Mouse (Mus musculus): ENCODE measurements around the gene Fam69b. TPM values are rescaled to one million over a fixed set of nuclear protein-coding genes. Genes with fewer than 3 reads are reported as not detected.
A peak's percentile ranks its signal among the peaks of the same experiment; 100 is the strongest.

Fam69b gene
- total and polyA plus RNA-seq, 2 experiments from 2014 or later: 7.7 to 23.2 TPM

DNA sequence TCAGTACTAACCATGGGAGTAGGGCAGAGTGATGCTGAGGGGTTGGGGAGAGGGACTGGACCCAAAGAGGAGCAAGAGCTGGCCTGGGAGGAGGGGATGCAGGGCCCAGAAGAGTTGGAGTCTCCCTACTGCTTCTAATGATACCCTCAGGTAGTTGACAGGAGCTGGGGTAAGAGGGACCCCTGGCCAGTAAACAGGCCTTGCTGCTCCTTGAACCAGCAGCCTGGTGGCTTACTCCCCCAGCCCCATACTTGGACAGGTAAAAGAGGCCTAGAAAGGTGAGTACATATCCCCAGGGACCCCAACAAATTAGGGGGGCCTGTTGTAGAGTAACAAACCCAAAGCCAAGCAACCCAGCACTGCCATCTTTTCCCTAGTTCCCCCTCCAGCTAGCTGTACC is 19.5 kb upstream of the Fam69b start:
- H3K4me1 ChIP-seq (ENCODE audit: control insufficient read depth, insufficient read depth): peaks cover 26% of the 10 kb centered on the region
- H3K9ac ChIP-seq (replicated peaks; ENCODE audit: low read depth, low read length): no peak overlapping the region
- H3K27me3 ChIP-seq (ENCODE audit: control insufficient read depth, insufficient read depth, low read length): no peaks in the 10 kb centered on the region
- TF ChIP-seq EP300 (IDR thresholded peaks at IDR 0.05; ENCODE audit: low read depth): no peak
- TF ChIP-seq CTCF (IDR thresholded peaks at IDR 0.05; ENCODE audit: low read depth): no peak
- H3K4me2 ChIP-seq (ENCODE audit: low read depth, low read length): no peak overlapping the region
- no peak overlapping the region for H3K27ac ChIP-seq (ENCODE audit: low read depth)
- ATAC-seq (ENCODE audit: insufficient read depth, low read depth) (no peak), DNase-seq (ENCODE audit: low spot score) (no peak)
- no peak overlapping the region for H3K4me3 ChIP-seq (ENCODE audit: low read depth, low read length)
- no peaks in the 10 kb centered on the region for H3K9me3 ChIP-seq (replicated peaks; ENCODE audit: control insufficient read depth, low read length)
- H3K36me3 ChIP-seq (replicated peaks; ENCODE audit: control insufficient read depth, insufficient read depth, low read length): no peaks in the 10 kb centered on the region

- Histone ChIP-seq H3K9me3 (replicated peaks; ENCODE audit: control insufficient read depth, low read length) (no peaks in the 10 kb centered on the region), H3K4me2 (ENCODE audit: low read depth, low read length) (no peak overlapping the region), H3K27ac (ENCODE audit: low read depth) (no peak overlapping the region; the same call in 1 of the 2 replicates), H3K4me3 (ENCODE audit: low read depth, low read length) (no peak overlapping the region), H3K27me3 (ENCODE audit: control insufficient read depth, insufficient read depth, low read length) (no peaks in the 10 kb centered on the region), H3K36me3 (replicated peaks; ENCODE audit: control insufficient read depth, insufficient read depth, low read length) (no peaks in the 10 kb centered on the region), H3K9ac (replicated peaks; ENCODE audit: low read depth, low read length) (no peak overlapping the region), H3K4me1 (ENCODE audit: control insufficient read depth, insufficient read depth) (peaks cover 26% of the 10 kb centered on the region)
- peak; percentile 19; the same call in 1 of the 2 replicates for ATAC-seq (ENCODE audit: insufficient read depth, low read depth)
- DNase-seq (ENCODE audit: low spot score): no peak
- TF ChIP-seq CTCF (IDR thresholded peaks at IDR 0.05; ENCODE audit: low read depth) (no peak), EP300 (IDR thresholded peaks at IDR 0.05; ENCODE audit: low read depth) (no peak)
Measured at GRCm38 (mm10) chr2:26609261-26609661, 19.0 kb upstream of the Fam69b start.

- Histone ChIP-seq H3K4me1 (ENCODE audit: control insufficient read depth, insufficient read depth) (peaks cover 31% of the 10 kb centered on the region), H3K27me3 (ENCODE audit: control insufficient read depth, insufficient read depth, low read length) (no peaks in the 10 kb centered on the region), H3K27ac (ENCODE audit: low read depth) (no peak overlapping the region), H3K4me3 (ENCODE audit: low read depth, low read length) (no peak overlapping the region), H3K4me2 (ENCODE audit: low read depth, low read length) (no peak overlapping the region), H3K36me3 (replicated peaks; ENCODE audit: control insufficient read depth, insufficient read depth, low read length) (no peaks in the 10 kb centered on the region), H3K9ac (replicated peaks; ENCODE audit: low read depth, low read length) (no peak overlapping the region), H3K9me3 (replicated peaks; ENCODE audit: control insufficient read depth, low read length) (no peaks in the 10 kb centered on the region)
- TF ChIP-seq EP300 (IDR thresholded peaks at IDR 0.05; ENCODE audit: low read depth) (no peak), CTCF (IDR thresholded peaks at IDR 0.05; ENCODE audit: low read depth) (no peak)
- DNase-seq (ENCODE audit: low spot score) (no peak), ATAC-seq (ENCODE audit: insufficient read depth, low read depth) (no peak)
- 71% methylated on average over 3 of the region's 3 CpGs for WGBS
Measured at GRCm38 (mm10) chr2:26610526-26610925, 17.7 kb upstream of the Fam69b start.

DNA sequence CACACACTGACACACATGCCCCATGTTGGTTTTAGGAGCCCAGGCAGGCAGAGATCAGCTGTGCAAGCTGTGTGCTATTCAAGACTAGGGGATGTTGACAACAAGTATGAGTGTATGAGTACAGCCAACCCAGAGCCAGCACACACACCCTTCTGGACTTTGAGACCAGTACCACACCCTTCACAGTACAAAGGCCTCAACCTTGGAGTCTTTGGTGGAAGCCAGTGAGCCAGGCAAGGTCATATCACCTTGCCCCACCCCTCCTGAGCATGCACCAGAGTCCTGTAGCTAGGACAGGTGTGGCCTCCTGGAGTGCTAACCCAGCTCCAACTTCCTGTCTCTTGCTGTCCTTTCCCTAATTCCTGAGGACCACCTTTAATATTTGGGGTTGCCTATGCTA is 17.2 kb upstream of the Fam69b start:
- Histone ChIP-seq H3K36me3 (replicated peaks; ENCODE audit: control insufficient read depth, insufficient read depth, low read length) (no peaks in the 10 kb centered on the region), H3K4me3 (ENCODE audit: low read depth, low read length) (no peak overlapping the region), H3K27me3 (ENCODE audit: control insufficient read depth, insufficient read depth, low read length) (no peaks in the 10 kb centered on the region), H3K9me3 (replicated peaks; ENCODE audit: control insufficient read depth, low read length) (no peaks in the 10 kb centered on the region), H3K4me1 (ENCODE audit: control insufficient read depth, insufficient read depth) (peaks cover 30% of the 10 kb centered on the region), H3K27ac (ENCODE audit: low read depth) (no peak overlapping the region), H3K9ac (replicated peaks; ENCODE audit: low read depth, low read length) (no peak overlapping the region), H3K4me2 (ENCODE audit: low read depth, low read length) (no peak overlapping the region)
- no peak for DNase-seq (ENCODE audit: low spot score)
- no peak for ATAC-seq (ENCODE audit: insufficient read depth, low read depth)
- no peak for TF ChIP-seq EP300 (IDR thresholded peaks at IDR 0.05; ENCODE audit: low read depth)

- no peak overlapping the region for H3K4me3 ChIP-seq (ENCODE audit: low read depth, low read length)
- H3K36me3 ChIP-seq (replicated peaks; ENCODE audit: control insufficient read depth, insufficient read depth, low read length): no peaks in the 10 kb centered on the region
- H3K27ac ChIP-seq (ENCODE audit: low read depth): no peak overlapping the region
- no peak for ATAC-seq (ENCODE audit: insufficient read depth, low read depth)
- H3K4me1 ChIP-seq (ENCODE audit: control insufficient read depth, insufficient read depth): peaks cover 22% of the 10 kb centered on the region
- no peaks in the 10 kb centered on the region for H3K27me3 ChIP-seq (ENCODE audit: control insufficient read depth, insufficient read depth, low read length)
- H3K9ac ChIP-seq (replicated peaks; ENCODE audit: low read depth, low read length): no peak overlapping the region
- no peaks in the 10 kb centered on the region for H3K9me3 ChIP-seq (replicated peaks; ENCODE audit: control insufficient read depth, low read length)
- no peak overlapping the region for H3K4me2 ChIP-seq (ENCODE audit: low read depth, low read length)
- TF ChIP-seq EP300 (IDR thresholded peaks at IDR 0.05; ENCODE audit: low read depth) (no peak), CTCF (IDR thresholded peaks at IDR 0.05; ENCODE audit: low read depth) (no peak)
- DNase-seq (ENCODE audit: low spot score): no peak
Measured at GRCm38 (mm10) chr2:26611896-26612295, 16.4 kb upstream of the Fam69b start.

- Histone ChIP-seq H3K9ac (replicated peaks; ENCODE audit: low read depth, low read length) (no peak overlapping the region), H3K27ac (ENCODE audit: low read depth) (no peak overlapping the region), H3K36me3 (replicated peaks; ENCODE audit: control insufficient read depth, insufficient read depth, low read length) (no peaks in the 10 kb centered on the region), H3K4me3 (ENCODE audit: low read depth, low read length) (no peak overlapping the region), H3K4me2 (ENCODE audit: low read depth, low read length) (no peak overlapping the region), H3K4me1 (ENCODE audit: control insufficient read depth, insufficient read depth) (peaks cover 5% of the 10 kb centered on the region; the same call in 1 of the 2 replicates), H3K27me3 (ENCODE audit: control insufficient read depth, insufficient read depth, low read length) (0 out of 2 replicates have a peak, but pooled peaks cover 9% of the 10 kb centered on the region), H3K9me3 (replicated peaks; ENCODE audit: control insufficient read depth, low read length) (no peaks in the 10 kb centered on the region)
- WGBS: 53% methylated on average over 5 of the region's 5 CpGs
- TF ChIP-seq CTCF (IDR thresholded peaks at IDR 0.05; ENCODE audit: low read depth): no peak
- ATAC-seq (ENCODE audit: insufficient read depth, low read depth) (peak; percentile 31; the same call in 1 of the 2 replicates), DNase-seq (ENCODE audit: low spot score) (no peak)
Measured at GRCm38 (mm10) chr2:26614903-26615302, 13.4 kb upstream of the Fam69b start.
